Mouse (Mus musculus) hindbrain, embryonic 10.5 days (tissue): Measurements from ENCODE around the gene H2-Eb1. TPM values are rescaled to one million over a fixed set of nuclear protein-coding genes. Genes with fewer than 3 reads are reported as not detected.

ENCODE experiments used
- DNase-seq: peaks from one replicate; pipeline ENCODE4 v3.0.0-alpha.2; 2017; ENCODE audit warnings: low spot score
- H3K27ac ChIP-seq: fragments of 300-500 bp; sonication (generic); 2 replicates; pipeline ENCODE4 v1.5.1; 2016; ENCODE audit warnings: mild to moderate bottlenecking, moderate library complexity
- H3K27me3 ChIP-seq: fragments of 300-500 bp; sonication (generic); 2 replicates; pipeline ENCODE4 v1.6.1; 2016; ENCODE audit warnings: mild to moderate bottlenecking; ENCODE audit not compliant: poor library complexity, insufficient read depth, severe bottlenecking
- H3K36me3 ChIP-seq: fragments of 300-500 bp; sonication (generic); 2 replicates; pipeline ENCODE4 v1.6.1; 2016; ENCODE audit warnings: mild to moderate bottlenecking, moderate library complexity
- H3K4me1 ChIP-seq: fragments of 300-500 bp; sonication (generic); replicated peaks from 2 replicates; pipeline ENCODE4 v1.6.1; 2016; ENCODE audit warnings: mild to moderate bottlenecking
- H3K4me3 ChIP-seq: fragments of 300-500 bp; sonication (generic); 2 replicates; pipeline ENCODE4 v1.5.1; 2016; ENCODE audit warnings: mild to moderate bottlenecking, moderate library complexity
- H3K9me3 ChIP-seq: fragments of 300-500 bp; sonication (generic); 2 replicates; pipeline ENCODE4 v1.6.1; 2016; ENCODE audit warnings: mild to moderate bottlenecking, moderate library complexity
- whole genome bisulfite sequencing: fragments of 180-500 bp; shearing (Covaris S2); methylation state at CpG from one replicate; pipeline ENCODE4 v1.1.7; 2016; 5-methylcytosine and 5-hydroxymethylcytosine counted together
- polyA plus RNA-seq: library from polyadenylated mRNA; unstranded; fragments of >200 nt; fragmentation: Nextera tagmentation; extraction: Ambion mirVana; gene quantifications from 2 replicates; pipeline ENCODE4 v1.2.1, GENCODE M21; 2016

The H2-Eb1 gene
- polyA plus RNA-seq, 1 experiment from 2014 or later = 1.3 TPM

DNA sequence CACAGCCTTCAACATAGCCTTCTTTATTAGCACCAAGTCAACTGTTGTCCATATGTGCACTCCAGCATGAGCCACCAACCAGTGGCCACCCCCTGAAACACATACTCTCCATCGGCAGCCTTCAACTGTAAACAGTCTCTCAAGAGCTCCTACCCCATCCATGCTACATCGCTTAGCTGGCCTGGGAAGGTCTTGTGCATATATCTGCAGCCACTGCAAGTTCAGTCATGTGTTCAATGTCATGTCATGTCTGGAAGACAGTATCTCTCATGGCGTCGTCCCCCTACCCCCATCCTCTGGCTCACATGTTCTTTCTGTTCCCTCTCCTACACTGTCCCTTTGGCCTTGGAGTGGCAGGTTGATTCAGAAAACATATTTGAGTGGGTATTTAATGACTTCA, 39.2 kb downstream of the H2-Eb1 start:
- Histone ChIP-seq H3K9me3 (no peaks in the 10 kb centered on the region), H3K4me1 (peaks cover 7% of the 10 kb centered on the region; the same call in 1 of the 2 replicates), H3K36me3 (no peaks in the 10 kb centered on the region), H3K27me3 (no peaks in the 10 kb centered on the region), H3K27ac (no peak overlapping the region), H3K4me3 (no peak overlapping the region)
- DNase-seq = no peak
- WGBS = 87% methylated on average over 4 of the region's 4 CpGs

DNA sequence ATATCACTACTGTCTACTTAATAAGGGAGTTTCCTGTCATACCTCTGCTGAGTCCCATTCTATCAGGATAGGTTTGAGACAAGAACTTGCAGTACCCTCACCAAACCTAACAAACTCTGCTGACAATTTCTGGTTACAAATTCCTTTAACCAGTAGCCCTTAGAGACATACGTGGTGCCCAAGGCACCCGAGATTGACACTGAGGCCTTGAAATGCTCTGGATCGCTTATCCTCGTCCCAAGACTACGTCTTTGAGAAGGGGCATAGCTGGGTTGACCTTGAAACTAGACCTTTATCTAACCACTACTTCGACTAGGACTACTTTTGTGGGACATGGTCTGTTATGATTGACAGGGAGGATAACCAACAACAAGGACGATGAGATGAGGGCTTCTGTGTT, 39.8 kb downstream of the H2-Eb1 start:
- H3K4me3 ChIP-seq = no peak overlapping the region
- peaks cover 6% of the 10 kb centered on the region; the same call in 1 of the 2 replicates for H3K4me1 ChIP-seq
- no peaks in the 10 kb centered on the region for H3K36me3 ChIP-seq
- WGBS = 86% methylated on average over 7 of the region's 7 CpGs
- no peaks in the 10 kb centered on the region; the same call in 1 of the 2 replicates for H3K27me3 ChIP-seq
- DNase-seq = no peak
- no peak overlapping the region for H3K27ac ChIP-seq
- H3K9me3 ChIP-seq = no peaks in the 10 kb centered on the region

DNA sequence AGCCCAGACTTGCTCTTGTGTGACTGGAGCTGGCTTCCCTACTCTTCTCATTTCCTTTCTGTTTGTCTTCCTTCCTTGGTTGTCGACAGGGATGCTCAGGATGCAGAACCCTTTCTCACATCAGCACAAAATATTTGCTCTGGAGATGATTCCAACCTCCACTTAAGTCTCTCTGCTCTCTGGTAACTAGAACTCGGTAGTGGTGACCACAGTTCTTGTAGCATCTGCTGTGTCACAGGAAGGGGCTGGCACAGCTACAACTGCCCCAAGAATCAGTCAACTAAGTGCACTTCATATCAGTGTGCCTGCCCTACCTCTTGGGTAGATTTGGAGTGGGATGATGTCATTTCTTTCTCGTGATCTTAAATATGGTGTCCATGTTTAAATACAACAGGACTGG, 40.4 kb downstream of the H2-Eb1 start:
- H3K36me3 ChIP-seq = no peaks in the 10 kb centered on the region

GRCm38 (mm10) chr17:34347606-34348308, 42.1 kb downstream of the H2-Eb1 start:
- Histone ChIP-seq H3K27me3 (no peaks in the 10 kb centered on the region; the same call in 1 of the 2 replicates), H3K27ac (no peak overlapping the region), H3K4me1 (no peaks in the 10 kb centered on the region), H3K4me3 (no peak overlapping the region), H3K9me3 (no peaks in the 10 kb centered on the region), H3K36me3 (no peaks in the 10 kb centered on the region)
- DNase-seq = no peak
- 78% methylated on average over 6 of the region's 6 CpGs for WGBS

More for the DNA sequence above, 40.4 kb downstream of the H2-Eb1 start:
- Histone ChIP-seq H3K27me3 (no peaks in the 10 kb centered on the region; the same call in 1 of the 2 replicates), H3K27ac (no peak overlapping the region), H3K4me3 (no peak overlapping the region), H3K9me3 (no peaks in the 10 kb centered on the region), H3K4me1 (peaks cover under 1% of the 10 kb centered on the region; the same call in 1 of the 2 replicates)
- WGBS = 87% methylated on average over 3 of the region's 3 CpGs
- DNase-seq = no peak

GRCm38 (mm10) chr17:34349429-34349828, 43.8 kb downstream of the H2-Eb1 start:
- Histone ChIP-seq H3K4me3 (no peak overlapping the region), H3K9me3 (no peaks in the 10 kb centered on the region), H3K27me3 (no peaks in the 10 kb centered on the region; the same call in 1 of the 2 replicates), H3K27ac (no peak overlapping the region), H3K4me1 (no peaks in the 10 kb centered on the region), H3K36me3 (no peaks in the 10 kb centered on the region)
- DNase-seq = peak; percentile 78
- WGBS = 3% methylated on average over 4 of the region's 4 CpGs

- Histone ChIP-seq H3K4me1 (no peaks in the 10 kb centered on the region), H3K4me3 (no peak within 1 kb of the TSS), H3K27ac (no peak within 1 kb of the TSS), H3K27me3 (no peaks in the 10 kb centered on the region; the same call in 1 of the 2 replicates), H3K36me3 (no peaks in the 10 kb centered on the region), H3K9me3 (no peaks in the 10 kb centered on the region)
- 88% methylated on average over 5 of the region's 5 CpGs for WGBS
- DNase-seq = no peak
Observed at GRCm38 (mm10) chr17:34354539-34354938, 48.9 kb downstream of the H2-Eb1 start, which contains the start of gene Btnl2. Gene Btnl2, plus strand, starts transcription at chr17:34354822.

GRCm38 (mm10) chr17:34354940-34355339, 49.3 kb downstream of the H2-Eb1 start:
- 92% methylated on average over 1 of the region's 1 CpGs for WGBS
- H3K9me3 ChIP-seq = no peaks in the 10 kb centered on the region
- H3K27ac ChIP-seq = no peak overlapping the region
- H3K27me3 ChIP-seq = no peaks in the 10 kb centered on the region; the same call in 1 of the 2 replicates
- no peaks in the 10 kb centered on the region for H3K4me1 ChIP-seq
- no peak for DNase-seq
- no peak overlapping the region for H3K4me3 ChIP-seq
- no peaks in the 10 kb centered on the region for H3K36me3 ChIP-seq

DNA sequence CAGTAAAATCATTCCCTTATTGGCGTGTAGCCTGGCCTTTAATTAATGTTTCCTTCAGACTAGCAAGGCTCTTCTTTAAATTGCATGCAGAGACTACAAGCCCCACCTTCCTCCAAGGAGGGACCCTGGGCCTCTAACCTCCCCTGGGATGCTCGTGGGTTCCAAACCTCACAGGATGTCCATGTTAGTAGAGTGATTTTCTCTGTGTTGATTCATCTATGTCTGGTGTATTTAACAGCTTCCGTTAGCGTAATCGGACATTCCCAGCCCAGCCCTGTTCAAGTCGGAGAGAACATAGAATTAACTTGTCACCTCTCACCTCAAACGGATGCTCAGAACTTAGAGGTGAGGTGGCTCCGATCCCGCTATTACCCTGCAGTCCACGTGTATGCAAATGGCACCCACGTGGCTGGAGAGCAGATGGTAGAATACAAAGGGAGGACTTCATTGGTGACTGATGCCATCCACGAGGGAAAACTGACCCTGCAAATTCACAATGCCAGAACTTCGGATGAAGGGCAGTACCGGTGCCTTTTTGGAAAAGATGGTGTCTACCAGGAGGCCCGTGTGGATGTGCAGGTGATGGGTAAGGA, 57.4 kb downstream of the H2-Eb1 start:
- WGBS = 84% methylated on average over 15 of the region's 15 CpGs
- Histone ChIP-seq H3K27me3 (no peaks in the 10 kb centered on the region), H3K4me1 (no peaks in the 10 kb centered on the region)

GRCm38 (mm10) chr17:34363676-34364310, 58.1 kb downstream of the H2-Eb1 start:
- no peaks in the 10 kb centered on the region for H3K4me1 ChIP-seq
- no peaks in the 10 kb centered on the region for H3K27me3 ChIP-seq
- WGBS = 83% methylated on average over 3 of the region's 3 CpGs
- H3K27ac ChIP-seq = no peak overlapping the region
- no peaks in the 10 kb centered on the region for H3K9me3 ChIP-seq
- H3K36me3 ChIP-seq = no peaks in the 10 kb centered on the region
- no peak overlapping the region for H3K4me3 ChIP-seq
- DNase-seq = no peak

More for the DNA sequence above, 57.4 kb downstream of the H2-Eb1 start:
- Histone ChIP-seq H3K36me3 (no peaks in the 10 kb centered on the region), H3K27ac (no peak overlapping the region), H3K4me3 (no peak overlapping the region), H3K9me3 (no peaks in the 10 kb centered on the region)
- DNase-seq = no peak

GRCm38 (mm10) chr17:34365031-34365430, 59.4 kb downstream of the H2-Eb1 start:
- no peak overlapping the region for H3K4me3 ChIP-seq
- 82% methylated on average over 10 of the region's 10 CpGs for WGBS
- H3K9me3 ChIP-seq = no peaks in the 10 kb centered on the region
- DNase-seq = no peak
- no peaks in the 10 kb centered on the region for H3K4me1 ChIP-seq
- H3K27me3 ChIP-seq = no peaks in the 10 kb centered on the region
- H3K36me3 ChIP-seq = no peaks in the 10 kb centered on the region
- H3K27ac ChIP-seq = no peak overlapping the region
